Mouse (Mus musculus) cortical plate, adult 2 months (tissue): ENCODE data around the gene Kcnab1.

Experiments used
- CTCF ChIP-seq: fragments of 200-500 bp; IDR thresholded peaks from 2 replicates; pipeline ENCODE4 v1.5.1; 2011; ENCODE audit warnings: mild to moderate bottlenecking, control low read depth, low read length; ENCODE audit not compliant: insufficient read depth; ENCODE audit errors: extremely low read depth
- POLR2A ChIP-seq: fragments of 200-500 bp; IDR thresholded peaks from 2 replicates; pipeline ENCODE4 v1.6.1; 2011; ENCODE audit warnings: mild to moderate bottlenecking, low read length, control low read depth; ENCODE audit not compliant: insufficient read depth; ENCODE audit errors: extremely low read depth

DNA sequence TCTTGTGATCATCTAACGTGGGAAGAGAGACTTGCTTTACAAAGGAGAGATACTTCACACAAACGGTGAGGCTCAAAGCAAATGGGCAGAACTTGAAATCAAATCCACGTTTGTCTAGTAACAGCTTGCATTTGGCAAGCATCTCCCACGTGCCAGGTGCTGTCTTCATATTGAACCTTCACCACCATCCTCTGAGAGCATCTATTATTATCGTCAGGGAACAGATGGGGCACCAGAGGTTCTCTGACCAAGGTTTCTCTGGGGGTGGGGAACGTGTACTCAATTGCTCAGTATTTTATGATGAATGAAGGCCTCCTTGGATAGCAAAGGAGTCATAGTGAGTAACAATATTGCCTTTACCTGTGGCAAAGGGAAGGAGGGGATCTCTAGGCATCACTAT, 139.8 kb downstream of the Kcnab1 start:
- TF ChIP-seq CTCF (no peak), POLR2A (no peak)
